Mouse (Mus musculus) heart, adult 2 months (tissue): ENCODE measurements around the gene Nt5c3b. TPM values are rescaled to one million over a fixed set of nuclear protein-coding genes. Genes with fewer than 3 reads are reported as not detected.
A peak's percentile ranks its signal among the peaks of the same experiment; 100 is the strongest.

Experiments
- DNase-seq, 2 experiments: peaks; one replicate each; pipeline ENCODE4 v3.0.0; 2021
- H3K27ac ChIP-seq: fragments of 200-600 bp; 2 replicates; pipeline ENCODE4 v1.8.1; 2022
- H3K27me3 ChIP-seq: fragments of 200-500 bp; 2 replicates; pipeline ENCODE4 v1.6.1; 2012; ENCODE audit warnings: mild to moderate bottlenecking, low read length, inconsistent platforms, mixed read lengths; ENCODE audit not compliant: control insufficient read depth, insufficient read depth
- H3K36me3 ChIP-seq: fragments of 200-500 bp; 2 replicates; pipeline ENCODE4 v1.6.1; 2012; ENCODE audit warnings: low read length, inconsistent platforms; ENCODE audit not compliant: control insufficient read depth, insufficient read depth
- H3K4me1 ChIP-seq: fragments of 200-500 bp; 2 replicates; pipeline ENCODE4 v1.6.1; 2011; ENCODE audit warnings: low read length; ENCODE audit not compliant: control insufficient read depth, insufficient read depth
- H3K4me3 ChIP-seq: fragments of 200-600 bp; 2 replicates; pipeline ENCODE4 v1.8.1; 2022
- H3K79me2 ChIP-seq: fragments of 200-500 bp; replicated peaks from 2 replicates; pipeline ENCODE4 v1.6.1; 2012; ENCODE audit warnings: mild to moderate bottlenecking, inconsistent platforms, low read length, moderate library complexity, mixed read lengths; ENCODE audit not compliant: control insufficient read depth, insufficient read depth
- H3K9ac ChIP-seq: fragments of 200-500 bp; 2 replicates; pipeline ENCODE4 v1.6.1; 2012; ENCODE audit warnings: low read depth, mild to moderate bottlenecking, control low read depth, inconsistent platforms, low read length, mixed read lengths
- CTCF ChIP-seq: fragments of 200-600 bp; IDR thresholded peaks from 2 replicates; pipeline ENCODE4 v1.8.1; 2022; ENCODE audit warnings: antibody characterized with exemption, mild to moderate bottlenecking, moderate library complexity
- EP300 ChIP-seq: fragments of 200-500 bp; IDR thresholded peaks from 2 replicates; pipeline ENCODE4 v1.6.1; 2011; ENCODE audit warnings: low read depth, low read length, control low read depth; ENCODE audit not compliant: insufficient read depth
- POLR2A ChIP-seq: fragments of 200-500 bp; IDR thresholded peaks from 2 replicates; pipeline ENCODE4 v1.6.1; 2011; ENCODE audit warnings: mild to moderate bottlenecking, low read depth, low read length, control low read depth; ENCODE audit not compliant: insufficient read depth
- WGBS: fragments of 180-500 bp; shearing (Covaris S2); methylation state at CpG from one replicate; pipeline ENCODE4 v1.1.7; 2018; 5-methylcytosine and 5-hydroxymethylcytosine counted together
- intact Hi-C: fragments of 180-260 bp; cut with DNase I; formaldehyde crosslinking; loops from one replicate; pipeline ENCODE4 v1.15.1; 2025
- polyA plus RNA-seq: library from polyadenylated mRNA; depleted of rRNA; stranded (reverse); fragments of >200 nt; gene quantifications from 2 replicates; pipeline ENCODE4 v1.2.3, GENCODE M21; 2012
- total RNA-seq, 2 experiments: library from RNA; stranded (reverse); gene quantifications; 2 replicates each; pipeline ENCODE4 v1.2.3; 2021

The Nt5c3b gene
- total and polyA plus RNA-seq, 3 experiments = 23.5 to 44.0 (median 24.1) TPM

DNA sequence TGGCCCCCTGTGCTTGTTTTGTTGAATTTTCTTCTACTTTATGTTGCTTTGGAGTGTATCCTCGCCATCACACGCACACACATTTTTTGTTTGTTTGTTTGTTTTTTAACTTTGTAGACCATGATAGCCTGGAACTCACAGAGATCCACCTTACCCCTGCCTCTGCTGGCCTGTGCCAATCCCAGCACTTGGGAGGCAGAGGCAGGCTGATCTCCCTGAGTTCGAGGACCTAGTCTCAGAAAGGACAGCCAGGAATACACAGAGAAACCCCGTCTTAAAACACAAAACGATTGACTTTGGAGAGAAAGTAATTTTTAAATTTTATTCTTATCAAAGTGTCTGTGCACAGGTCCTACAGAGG, 31.3 kb upstream of the Nt5c3b start:
- no peak for DNase-seq
- Histone ChIP-seq H3K36me3 (peaks cover 9% of the 10 kb centered on the region), H3K9ac (no peak overlapping the region), H3K4me1 (peaks cover 6% of the 10 kb centered on the region), H3K27me3 (no peaks in the 10 kb centered on the region), H3K27ac (peak overlapping the region; percentile 76; the same call in 1 of the 2 replicates), H3K79me2 (peaks cover 9% of the 10 kb centered on the region), H3K4me3 (peak overlapping the region; percentile 93; the same call in 1 of the 2 replicates)
- WGBS = 34% methylated on average over 5 of the region's 5 CpGs
- TF ChIP-seq EP300 (no peak), CTCF (peak; percentile 0; the same call in 1 of the 2 replicates)
- intact Hi-C loops = loop anchor here (1.0 to 2.0 kb wide), 3 partner anchors 32 to 110 kb away; partner anchors contain the start of genes Klhl10 and Nt5c3b

DNA sequence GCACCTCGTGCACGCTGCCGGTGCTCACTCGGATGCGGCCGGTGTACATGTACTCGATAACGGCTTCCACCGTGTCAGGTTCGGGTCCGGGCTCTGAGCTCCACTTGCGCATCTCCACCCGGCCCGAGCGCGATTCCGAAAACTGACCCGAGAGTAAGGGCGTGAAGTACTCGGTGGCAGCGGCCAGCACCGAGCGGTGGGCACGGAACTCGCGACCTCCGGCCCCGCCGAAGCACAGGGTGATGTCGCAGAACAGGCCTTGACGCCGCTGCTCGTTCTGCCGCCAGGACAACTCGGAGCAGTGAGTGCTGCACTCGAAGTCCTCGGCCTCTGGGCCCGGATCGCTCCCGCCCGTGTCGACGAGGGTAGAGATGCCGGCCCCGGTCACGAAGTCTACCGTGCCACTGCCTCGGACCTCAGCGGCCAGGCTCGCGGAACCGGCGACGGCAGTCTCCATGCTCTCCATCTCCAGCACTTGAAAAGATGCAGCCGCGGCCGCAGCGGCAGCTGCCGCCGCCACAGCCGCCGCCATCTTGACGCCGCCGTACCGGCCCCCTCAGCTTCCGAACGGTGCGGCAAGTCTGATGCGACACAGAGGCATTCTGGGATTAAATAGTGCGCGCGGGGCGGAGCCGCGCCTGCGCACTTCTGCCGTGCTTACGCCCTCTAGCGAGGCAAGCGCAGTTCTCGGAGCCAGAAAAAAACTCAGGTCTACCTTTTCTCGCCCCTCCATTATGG, 30.8 kb upstream of the Nt5c3b start, which contains the start of gene Klhl11:
Klhl11 (minus strand) TSS at position 545 of the 738 bp plus-strand sequence.
- intact Hi-C loops = loop anchor here (1.0 to 2.0 kb wide), 3 partner anchors 31 to 110 kb away; partner anchors contain the start of genes Klhl10 and Nt5c3b
- Histone ChIP-seq H3K36me3 (peaks cover 8% of the 10 kb centered on the region), H3K4me3 (peak within 1 kb of the TSS; percentile 93), H3K4me1 (peaks cover 6% of the 10 kb centered on the region), H3K27me3 (no peaks in the 10 kb centered on the region), H3K9ac (peak within 1 kb of the TSS; percentile 97), H3K27ac (peak within 1 kb of the TSS; percentile 76), H3K79me2 (peaks cover 9% of the 10 kb centered on the region)
- WGBS = under 1% methylated on average over 83 of the region's 83 CpGs
- DNase-seq = peak; percentile 93 to 95
- peak; percentile 90 for TF ChIP-seq CTCF
- peak; percentile 97 for TF ChIP-seq POLR2A
- TF ChIP-seq EP300 = peak; percentile 60; the same call in 1 of the 2 replicates

DNA sequence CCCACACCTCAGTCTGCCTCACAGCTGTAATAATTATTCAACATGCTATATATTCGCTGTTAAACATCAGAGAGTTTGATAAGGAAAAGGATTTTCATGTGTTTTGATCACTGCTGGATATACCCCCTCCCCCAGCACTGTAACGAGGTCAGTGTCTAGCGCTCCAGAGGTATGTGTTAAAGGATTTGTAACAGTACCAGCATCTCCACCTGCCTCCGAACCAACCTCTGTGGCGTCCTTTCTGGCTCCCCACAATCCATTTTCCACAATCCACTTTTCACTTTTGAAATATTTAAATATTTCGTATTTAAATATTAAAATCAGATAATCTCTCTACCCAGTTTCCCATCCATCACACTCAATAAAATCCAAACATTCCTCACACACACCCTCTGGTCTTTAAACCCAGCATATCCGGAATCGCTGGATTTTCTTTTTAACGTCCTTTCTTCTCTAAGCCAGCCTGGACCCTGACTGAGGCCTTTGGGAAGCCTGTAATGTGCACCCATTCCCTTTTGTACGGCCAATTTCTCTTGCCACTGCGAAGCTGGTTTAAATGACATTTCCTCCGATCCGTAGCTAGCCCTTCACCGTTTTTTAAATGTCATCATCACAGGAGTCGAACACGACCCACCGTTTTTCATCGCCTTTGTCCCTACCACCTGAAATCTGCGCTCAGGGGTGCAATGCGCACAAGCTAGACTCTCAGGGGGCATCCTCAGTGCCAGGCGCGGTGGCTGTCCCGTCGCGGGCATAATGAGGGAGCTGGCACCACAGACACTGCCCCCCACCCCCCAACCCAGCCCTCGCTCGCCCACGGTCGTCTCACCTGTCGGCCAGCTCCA, 30.0 kb upstream of the Nt5c3b start:
- Histone ChIP-seq H3K36me3 (peaks cover 8% of the 10 kb centered on the region), H3K4me1 (peaks cover 6% of the 10 kb centered on the region), H3K9ac (peak overlapping the region; percentile 97), H3K4me3 (peak overlapping the region; percentile 93), H3K27me3 (no peaks in the 10 kb centered on the region), H3K27ac (peak overlapping the region; percentile 76), H3K79me2 (peaks cover 10% of the 10 kb centered on the region)
- peak in 1 of 2 experiments; percentile 7 for DNase-seq
- 6% methylated on average over 30 of the region's 30 CpGs for WGBS
- intact Hi-C loops = loop anchor here (1.0 to 2.0 kb wide), 3 partner anchors 30 to 109 kb away; partner anchors contain the start of genes Klhl10 and Nt5c3b
- TF ChIP-seq CTCF = no peak
- TF ChIP-seq EP300 = no peak
- TF ChIP-seq POLR2A = no peak

DNA sequence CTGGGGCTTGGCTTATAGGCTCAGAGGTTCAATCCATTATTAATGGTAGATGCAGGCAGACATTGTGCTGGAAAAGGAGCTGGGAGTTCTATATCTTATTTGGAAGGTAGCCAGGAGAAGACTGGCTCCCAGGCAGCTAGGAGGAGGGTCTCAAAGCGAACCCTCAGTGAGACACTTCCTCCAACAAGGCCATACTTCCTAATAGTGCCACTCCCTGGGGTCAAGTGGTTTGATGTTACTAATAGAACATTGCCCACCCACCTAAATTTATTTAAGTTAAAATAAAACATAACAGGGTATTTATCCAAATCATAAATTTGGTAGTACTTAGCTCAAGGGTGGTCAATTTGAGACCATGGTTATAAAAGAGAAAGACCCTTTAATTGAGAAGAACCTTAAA, 24.2 kb upstream of the Nt5c3b start:
- no peak for DNase-seq
- H3K4me3 ChIP-seq = no peak overlapping the region
- 74% methylated on average over 1 of the region's 1 CpGs for WGBS
- H3K9ac ChIP-seq = no peak overlapping the region
- H3K27ac ChIP-seq = no peak overlapping the region
- TF ChIP-seq POLR2A = no peak
- no peak for TF ChIP-seq CTCF
- TF ChIP-seq EP300 = no peak
- peaks cover 5% of the 10 kb centered on the region; the same call in 1 of the 2 replicates for H3K79me2 ChIP-seq
- H3K4me1 ChIP-seq = peaks cover under 1% of the 10 kb centered on the region; the same call in 1 of the 2 replicates
- H3K27me3 ChIP-seq = no peaks in the 10 kb centered on the region
- intact Hi-C loops = no loop called here
- peaks cover 10% of the 10 kb centered on the region for H3K36me3 ChIP-seq

DNA sequence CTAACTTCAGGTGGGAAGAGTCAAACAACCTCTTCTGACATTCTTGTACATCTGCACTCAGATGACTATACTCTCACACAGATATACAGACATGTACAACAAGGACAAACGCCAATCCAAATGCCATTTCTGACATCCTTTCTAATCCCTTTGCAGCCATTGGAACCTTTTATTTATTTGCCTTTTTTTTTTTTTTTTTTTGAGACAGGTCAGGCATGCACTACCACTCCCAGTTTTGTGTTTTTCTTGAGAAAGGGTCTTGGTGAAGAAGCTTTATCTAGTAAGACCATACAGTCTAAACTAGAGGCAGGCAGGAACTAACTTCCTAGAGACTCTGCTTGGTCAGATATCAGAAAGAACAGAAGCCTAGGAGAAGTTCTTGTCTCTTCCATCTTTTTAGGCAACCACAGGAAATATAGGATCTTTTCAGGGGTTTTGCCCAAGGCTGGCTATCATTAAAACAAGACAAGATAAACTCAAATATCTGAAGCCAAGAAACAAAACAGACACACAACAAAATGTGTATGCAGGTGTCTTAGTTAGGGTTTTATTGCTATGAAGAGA, 23.7 kb upstream of the Nt5c3b start:
- Histone ChIP-seq H3K4me1 (no peaks in the 10 kb centered on the region), H3K9ac (no peak overlapping the region), H3K79me2 (peaks cover 5% of the 10 kb centered on the region; the same call in 1 of the 2 replicates), H3K27ac (no peak overlapping the region), H3K36me3 (peaks cover 5% of the 10 kb centered on the region), H3K27me3 (no peaks in the 10 kb centered on the region), H3K4me3 (no peak overlapping the region)
- 85% methylated on average over 1 of the region's 1 CpGs for WGBS
- DNase-seq = no peak
- intact Hi-C loops = no loop called here
- no peak for TF ChIP-seq POLR2A

DNA sequence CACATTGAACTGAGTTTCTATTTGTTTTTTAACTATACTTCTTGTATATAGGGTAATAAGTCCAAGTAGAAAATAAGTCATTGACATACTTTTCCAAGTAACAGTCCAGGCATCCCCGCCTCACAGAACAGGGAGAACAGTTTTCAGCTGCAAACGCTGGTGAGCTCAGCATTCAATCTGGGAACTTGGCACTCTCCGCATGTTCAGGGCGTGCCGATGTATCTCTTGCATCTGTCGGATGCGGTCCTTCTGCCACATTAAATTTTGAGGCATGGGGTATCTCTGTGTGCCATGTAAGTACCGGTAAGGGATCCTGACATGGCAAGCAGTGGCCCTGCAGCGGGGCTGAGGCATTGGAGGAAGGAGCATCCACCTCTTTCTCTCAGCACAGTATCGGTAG, 21.1 kb upstream of the Nt5c3b start:
- WGBS = 86% methylated on average over 10 of the region's 10 CpGs
- DNase-seq = no peak

More for the DNA sequence above, 21.1 kb upstream of the Nt5c3b start:
- Histone ChIP-seq H3K79me2 (0 out of 2 replicates have a peak, but pooled peaks cover 4% of the 10 kb centered on the region), H3K27ac (no peak overlapping the region), H3K4me3 (no peak overlapping the region), H3K9ac (no peak overlapping the region), H3K27me3 (no peaks in the 10 kb centered on the region), H3K4me1 (no peaks in the 10 kb centered on the region), H3K36me3 (peaks cover 7% of the 10 kb centered on the region)
- intact Hi-C loops = no loop called here
- TF ChIP-seq CTCF = no peak
- TF ChIP-seq POLR2A = no peak
- no peak for TF ChIP-seq EP300
